Mouse (Mus musculus): Measurements from ENCODE around the gene Piwil1.

DNA sequence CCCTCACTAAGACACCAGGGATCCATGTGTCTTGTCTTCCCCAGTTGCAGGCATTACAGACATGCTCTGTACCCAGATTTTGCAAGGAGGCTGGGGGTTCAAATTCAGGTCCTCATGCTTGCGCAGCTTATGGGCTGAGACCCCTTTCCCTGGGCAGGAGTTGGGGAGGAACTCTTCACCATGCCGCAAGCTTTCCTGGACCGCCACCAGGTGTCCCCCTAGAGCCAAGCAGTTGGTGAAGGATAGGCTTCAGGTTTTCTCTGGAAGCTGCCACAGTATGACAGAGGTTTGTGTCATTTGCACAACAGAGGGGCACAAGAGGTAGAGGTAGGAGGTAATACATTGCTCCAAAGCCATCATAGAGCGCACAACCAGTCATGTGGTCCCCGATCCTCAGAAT, 28.3 kb downstream of the Piwil1 start:
- TF ChIP-seq CTCF (IDR thresholded peaks at IDR 0.05; ENCODE audit: low read depth) (peak; percentile 48), EP300 (IDR thresholded peaks at IDR 0.05; ENCODE audit: low read depth) (no peak)

Measured in liver, postnatal 0 days (tissue).